Mouse (Mus musculus): Measurements from ENCODE around the gene Wdr31. TPM values are rescaled to one million over a fixed set of nuclear protein-coding genes. Genes with fewer than 3 reads are reported as not detected.

Gene Wdr31
- polyA plus RNA-seq, 1 experiment, result 0.62 TPM

DNA sequence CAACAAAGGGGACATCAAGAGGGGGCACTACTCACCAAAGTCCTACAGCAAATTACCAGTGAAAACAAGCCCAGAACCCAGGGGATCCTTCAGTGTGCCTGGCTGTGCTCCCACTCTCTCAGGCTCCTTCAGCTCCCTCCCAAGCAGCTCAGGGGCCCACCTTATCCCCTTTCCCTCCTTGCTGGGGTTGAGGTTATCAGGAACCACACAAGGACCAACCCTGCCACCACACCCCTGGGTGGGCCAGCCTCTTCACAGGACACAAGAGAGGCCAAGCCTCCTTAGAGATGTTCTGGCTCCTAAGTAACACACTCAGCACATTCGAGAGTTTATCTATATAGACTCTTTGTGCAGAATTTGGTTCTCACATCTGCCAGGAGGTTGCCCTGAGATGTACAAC is 45.9 kb upstream of the Wdr31 start:
- peaks cover 19% of the 10 kb centered on the region for H3K4me1 ChIP-seq (ENCODE audit: control insufficient read depth, insufficient read depth, insufficient read length, low read length)
- H3K36me3 ChIP-seq (ENCODE audit: control insufficient read depth, insufficient read depth, low read length), result peaks cover 20% of the 10 kb centered on the region
- no peak for TF ChIP-seq CTCF (IDR thresholded peaks at IDR 0.05; ENCODE audit: extremely low read depth, insufficient read length, insufficient replicate concordance, low read depth, low read length)
- TF ChIP-seq POLR2A (IDR thresholded peaks at IDR 0.05; ENCODE audit: low read depth, low read length), result no peak
- peak overlapping the region; percentile 55 for H3K27ac ChIP-seq (ENCODE audit: insufficient read depth, low read depth, low read length)
- no peaks in the 10 kb centered on the region for H3K27me3 ChIP-seq (ENCODE audit: control insufficient read depth, insufficient read depth, low read length)
- 30% methylated on average over 1 of the region's 1 CpGs for WGBS
- H3K4me3 ChIP-seq (ENCODE audit: low read depth, low read length), result no peak overlapping the region

DNA sequence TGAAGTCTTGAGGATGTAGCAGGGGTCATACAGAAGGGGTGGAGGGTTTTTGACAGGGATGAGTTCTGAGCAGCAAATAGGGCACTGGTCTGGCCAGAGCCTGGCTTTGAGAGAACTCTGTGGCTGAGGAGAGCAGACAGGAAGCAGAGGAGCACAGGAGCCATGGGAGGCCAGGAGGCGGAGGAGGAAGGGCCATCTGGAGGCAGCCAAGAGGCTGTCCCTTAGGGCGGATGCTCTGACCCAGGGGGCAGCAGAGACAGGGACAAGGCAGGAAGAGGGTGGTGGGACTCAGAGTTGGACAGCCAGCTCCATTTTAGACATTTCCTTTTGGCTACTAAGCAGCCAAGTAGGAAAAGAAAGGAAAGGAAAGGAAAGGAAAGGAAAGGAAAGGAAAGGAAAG is 45.4 kb upstream of the Wdr31 start:
- H3K27me3 ChIP-seq (ENCODE audit: control insufficient read depth, insufficient read depth, low read length), result no peaks in the 10 kb centered on the region
- H3K4me3 ChIP-seq (ENCODE audit: low read depth, low read length), result no peak overlapping the region

DNA sequence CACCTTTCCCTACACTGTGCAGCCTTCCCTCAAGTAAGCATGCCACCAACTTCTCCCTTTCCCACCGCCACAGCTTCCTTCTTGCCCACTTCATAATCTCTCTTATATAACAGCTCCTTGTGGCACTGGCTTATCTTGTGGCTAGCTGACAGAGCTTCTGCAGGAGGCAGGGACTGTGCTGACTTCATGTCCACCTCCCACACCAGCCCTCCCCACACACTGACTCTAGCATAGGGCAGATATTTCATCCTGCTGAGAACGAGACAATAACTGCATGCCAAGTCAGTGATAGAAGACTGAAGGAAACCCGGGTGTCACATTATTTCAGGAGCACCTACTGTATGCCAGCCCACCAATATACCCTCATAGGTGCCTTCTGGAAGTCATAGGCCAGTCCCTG is 44.8 kb upstream of the Wdr31 start:
- Histone ChIP-seq H3K27me3 (ENCODE audit: control insufficient read depth, insufficient read depth, low read length) (no peaks in the 10 kb centered on the region), H3K36me3 (ENCODE audit: control insufficient read depth, insufficient read depth, low read length) (peaks cover 31% of the 10 kb centered on the region), H3K4me1 (ENCODE audit: control insufficient read depth, insufficient read depth, insufficient read length, low read length) (peaks cover 19% of the 10 kb centered on the region), H3K27ac (ENCODE audit: insufficient read depth, low read depth, low read length) (peak overlapping the region; percentile 3; the same call in 1 of the 2 replicates), H3K4me3 (ENCODE audit: low read depth, low read length) (no peak overlapping the region)
- TF ChIP-seq CTCF (IDR thresholded peaks at IDR 0.05; ENCODE audit: extremely low read depth, insufficient read length, insufficient replicate concordance, low read depth, low read length) (no peak), POLR2A (IDR thresholded peaks at IDR 0.05; ENCODE audit: low read depth, low read length) (no peak)
- WGBS, result 50% methylated on average over 3 of the region's 3 CpGs

More for the DNA sequence above, 45.4 kb upstream of the Wdr31 start:
- TF ChIP-seq CTCF (IDR thresholded peaks at IDR 0.05; ENCODE audit: extremely low read depth, insufficient read length, insufficient replicate concordance, low read depth, low read length) (no peak), POLR2A (IDR thresholded peaks at IDR 0.05; ENCODE audit: low read depth, low read length) (no peak)
- peaks cover 19% of the 10 kb centered on the region for H3K4me1 ChIP-seq (ENCODE audit: control insufficient read depth, insufficient read depth, insufficient read length, low read length)
- WGBS, result 35% methylated on average over 2 of the region's 2 CpGs
- peak overlapping the region; percentile 3; the same call in 1 of the 2 replicates for H3K27ac ChIP-seq (ENCODE audit: insufficient read depth, low read depth, low read length)
- H3K36me3 ChIP-seq (ENCODE audit: control insufficient read depth, insufficient read depth, low read length), result peaks cover 25% of the 10 kb centered on the region

DNA sequence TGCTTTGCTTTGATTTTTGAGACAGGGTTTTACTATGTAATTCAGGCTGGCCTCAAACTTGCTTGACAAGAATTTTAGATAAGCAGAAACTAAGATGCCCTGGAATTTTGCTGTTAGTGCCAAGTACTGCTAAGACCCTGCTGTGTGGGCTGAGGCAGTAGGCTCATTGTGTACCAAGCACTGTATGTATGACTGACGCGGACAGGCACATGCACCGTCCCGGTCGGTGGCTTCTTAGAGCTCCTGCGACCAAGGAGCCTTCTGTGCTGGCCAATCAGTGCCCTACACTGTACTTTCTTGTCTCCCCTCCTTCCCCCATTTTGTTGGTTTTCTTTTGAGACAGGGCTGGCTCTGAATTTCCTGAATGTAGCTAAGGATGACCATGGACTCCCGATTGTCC is 44.3 kb upstream of the Wdr31 start:
- WGBS, result 87% methylated on average over 7 of the region's 7 CpGs
- no peak overlapping the region for H3K27ac ChIP-seq (ENCODE audit: insufficient read depth, low read depth, low read length)
- H3K27me3 ChIP-seq (ENCODE audit: control insufficient read depth, insufficient read depth, low read length), result no peaks in the 10 kb centered on the region
- TF ChIP-seq CTCF (IDR thresholded peaks at IDR 0.05; ENCODE audit: extremely low read depth, insufficient read length, insufficient replicate concordance, low read depth, low read length) (no peak), POLR2A (IDR thresholded peaks at IDR 0.05; ENCODE audit: low read depth, low read length) (no peak)
- no peak overlapping the region for H3K4me3 ChIP-seq (ENCODE audit: low read depth, low read length)
- H3K4me1 ChIP-seq (ENCODE audit: control insufficient read depth, insufficient read depth, insufficient read length, low read length), result peaks cover 24% of the 10 kb centered on the region
- peaks cover 35% of the 10 kb centered on the region for H3K36me3 ChIP-seq (ENCODE audit: control insufficient read depth, insufficient read depth, low read length)

DNA sequence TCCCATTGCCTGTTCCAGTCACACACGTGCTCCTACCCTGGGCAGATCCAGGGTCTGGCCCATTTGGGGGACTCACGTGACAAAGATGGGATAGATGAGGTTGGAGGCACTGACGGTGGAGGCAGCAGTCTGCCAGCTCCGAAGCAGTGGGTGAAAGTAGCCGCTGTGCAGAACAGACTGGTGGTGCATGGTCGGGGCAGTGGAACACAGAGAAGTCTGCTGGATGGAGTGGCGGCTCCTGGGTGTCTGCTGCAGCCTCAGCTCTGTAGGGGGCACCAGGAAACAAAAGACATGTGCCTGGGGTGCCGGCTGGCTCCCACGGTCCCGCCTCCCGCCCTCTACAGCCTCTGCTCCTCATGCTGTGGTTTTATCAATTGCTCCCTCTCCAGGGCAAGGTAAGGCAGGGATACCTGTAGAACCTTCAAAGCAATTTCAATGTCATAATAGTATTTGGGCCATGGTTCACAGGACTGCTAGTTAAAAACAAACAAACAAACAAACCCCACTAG is 43.4 kb upstream of the Wdr31 start:
- H3K27me3 ChIP-seq (ENCODE audit: control insufficient read depth, insufficient read depth, low read length), result no peaks in the 10 kb centered on the region
- WGBS, result 74% methylated on average over 11 of the region's 11 CpGs
- H3K27ac ChIP-seq (ENCODE audit: insufficient read depth, low read depth, low read length), result no peak overlapping the region
- H3K4me3 ChIP-seq (ENCODE audit: low read depth, low read length), result no peak overlapping the region
- peaks cover 41% of the 10 kb centered on the region for H3K36me3 ChIP-seq (ENCODE audit: control insufficient read depth, insufficient read depth, low read length)
- TF ChIP-seq CTCF (IDR thresholded peaks at IDR 0.05; ENCODE audit: extremely low read depth, insufficient read length, insufficient replicate concordance, low read depth, low read length), result no peak
- TF ChIP-seq POLR2A (IDR thresholded peaks at IDR 0.05; ENCODE audit: low read depth, low read length), result no peak
- H3K4me1 ChIP-seq (ENCODE audit: control insufficient read depth, insufficient read depth, insufficient read length, low read length), result peaks cover 28% of the 10 kb centered on the region

- WGBS, result 30% methylated on average over 11 of the region's 11 CpGs
- TF ChIP-seq POLR2A (IDR thresholded peaks at IDR 0.05; ENCODE audit: low read depth, low read length), result no peak
- no peak for TF ChIP-seq CTCF (IDR thresholded peaks at IDR 0.05; ENCODE audit: extremely low read depth, insufficient read length, insufficient replicate concordance, low read depth, low read length)
- Histone ChIP-seq H3K4me1 (ENCODE audit: control insufficient read depth, insufficient read depth, insufficient read length, low read length) (peaks cover 10% of the 10 kb centered on the region), H3K4me3 (ENCODE audit: low read depth, low read length) (no peak overlapping the region), H3K27me3 (ENCODE audit: control insufficient read depth, insufficient read depth, low read length) (no peaks in the 10 kb centered on the region), H3K36me3 (ENCODE audit: control insufficient read depth, insufficient read depth, low read length) (peaks cover 54% of the 10 kb centered on the region), H3K27ac (ENCODE audit: insufficient read depth, low read depth, low read length) (peak overlapping the region; percentile 21; the same call in 1 of the 2 replicates)
These were observed 39.2 kb upstream of the Wdr31 start for GRCm38 (mm10) chr4:62509946-62510345.

- TF ChIP-seq POLR2A (IDR thresholded peaks at IDR 0.05; ENCODE audit: low read depth, low read length) (no peak), CTCF (IDR thresholded peaks at IDR 0.05; ENCODE audit: extremely low read depth, insufficient read length, insufficient replicate concordance, low read depth, low read length) (no peak)
- Histone ChIP-seq H3K4me3 (ENCODE audit: low read depth, low read length) (no peak overlapping the region), H3K27ac (ENCODE audit: insufficient read depth, low read depth, low read length) (no peak overlapping the region), H3K27me3 (ENCODE audit: control insufficient read depth, insufficient read depth, low read length) (no peaks in the 10 kb centered on the region), H3K4me1 (ENCODE audit: control insufficient read depth, insufficient read depth, insufficient read length, low read length) (peaks cover 14% of the 10 kb centered on the region), H3K36me3 (ENCODE audit: control insufficient read depth, insufficient read depth, low read length) (peaks cover 51% of the 10 kb centered on the region)
- 33% methylated on average over 5 of the region's 5 CpGs for WGBS
These were observed 38.1 kb upstream of the Wdr31 start for GRCm38 (mm10) chr4:62508839-62509238.

Measured in small intestine, adult 2 months (tissue).